Mouse (Mus musculus) forebrain, embryonic 11.5 days (tissue): ENCODE data around the gene Ppig. TPM values are rescaled to one million over a fixed set of nuclear protein-coding genes. Genes with fewer than 3 reads are reported as not detected.
"Not testable (repeated sequence)": the region's sequence is repeated elsewhere in the genome, so short reads cannot be mapped to it uniquely, and the experiment has no call there.

Experiments used
- ATAC-seq: fragments of 200-750 bp; cut with Nextera tagmentation; replicated peaks from 2 replicates; pipeline ENCODE4 v1.8.0; 2017; ENCODE audit warnings: moderate TSS enrichment; ENCODE audit not compliant: low FRiP score
- DNase-seq: peaks from one replicate; pipeline ENCODE4 v3.0.0-alpha.2; 2017; ENCODE audit warnings: low spot score
- H3K27ac ChIP-seq: fragments of 300-500 bp; sonication (generic); 2 replicates; pipeline ENCODE4 v1.5.1; 2014; ENCODE audit warnings: low read depth, low read length
- H3K27me3 ChIP-seq: fragments of 300-500 bp; sonication (generic); 2 replicates; pipeline ENCODE4 v1.6.1; 2014; ENCODE audit warnings: mild to moderate bottlenecking, low read length, mixed read lengths; ENCODE audit not compliant: control insufficient read depth, insufficient read depth
- H3K36me3 ChIP-seq: fragments of 300-500 bp; sonication (generic); 2 replicates; pipeline ENCODE4 v1.6.1; 2014; ENCODE audit warnings: mild to moderate bottlenecking, low read length, moderate library complexity, mixed read lengths; ENCODE audit not compliant: control insufficient read depth, insufficient read depth
- H3K4me1 ChIP-seq: fragments of 300-500 bp; sonication (generic); replicated peaks from 2 replicates; pipeline ENCODE4 v1.6.1; 2014; ENCODE audit warnings: low read length, mixed read lengths; ENCODE audit not compliant: control insufficient read depth, insufficient read depth
- H3K4me2 ChIP-seq: fragments of 300-500 bp; sonication (generic); 2 replicates; pipeline ENCODE4 v1.6.1; 2014; ENCODE audit warnings: low read depth, mild to moderate bottlenecking, low read length, moderate library complexity, mixed read lengths; ENCODE audit not compliant: severe bottlenecking
- H3K4me3 ChIP-seq: fragments of 300-500 bp; sonication (generic); 2 replicates; pipeline ENCODE4 v1.5.1; 2014; ENCODE audit warnings: low read depth, low read length
- H3K9ac ChIP-seq: fragments of 300-500 bp; sonication (generic); 2 replicates; pipeline ENCODE4 v1.6.1; 2014; ENCODE audit warnings: low read length
- H3K9me3 ChIP-seq: fragments of 300-500 bp; sonication (generic); 2 replicates; pipeline ENCODE4 v1.6.1; 2016; ENCODE audit warnings: low read length, mixed read lengths; ENCODE audit not compliant: control insufficient read depth
- WGBS: fragments of 180-500 bp; shearing (Covaris S2); extraction: QIAGEN DNeasy Blood & Tissue Kit; methylation state at CpG from one replicate; pipeline ENCODE4 v1.1.7; 2014; 5-methylcytosine and 5-hydroxymethylcytosine counted together
- polyA plus RNA-seq: library from polyadenylated mRNA; unstranded; fragments of >200 nt; fragmentation: Nextera tagmentation; extraction: Ambion mirVana; gene quantifications from 2 replicates; pipeline ENCODE4 v1.2.1, GENCODE M21; 2014

Gene Ppig
- polyA plus RNA-seq: 135 and 146 TPM in 2 replicates

GRCm38 (mm10) chr2:69722273-69722649 is at the start of gene Ppig:
Gene Ppig, plus strand, starts transcription at chr2:69722545.
- peak within 1 kb of the TSS; percentile 70 for H3K27ac ChIP-seq
- no peaks in the 10 kb centered on the region for H3K4me1 ChIP-seq
- 7% methylated on average over 12 of the region's 12 CpGs for WGBS
- no peaks in the 10 kb centered on the region for H3K27me3 ChIP-seq
- no peaks in the 10 kb centered on the region for H3K36me3 ChIP-seq
- peak within 1 kb of the TSS; percentile 90 for H3K9ac ChIP-seq
- H3K4me2 ChIP-seq: peak within 1 kb of the TSS; percentile 66
- ATAC-seq (peak; percentile 56), DNase-seq (no peak)
- H3K9me3 ChIP-seq: no peaks in the 10 kb centered on the region
- H3K4me3 ChIP-seq: peak within 1 kb of the TSS; percentile 91

- 81% methylated on average over 5 of the region's 5 CpGs for WGBS
- no peak overlapping the region for H3K4me3 ChIP-seq
- H3K4me2 ChIP-seq: no peak overlapping the region
- H3K9me3 ChIP-seq: no peaks in the 10 kb centered on the region
- H3K4me1 ChIP-seq: no peaks in the 10 kb centered on the region
- no peak for DNase-seq
- no peak overlapping the region for H3K9ac ChIP-seq
- no peaks in the 10 kb centered on the region for H3K27me3 ChIP-seq
- no peak overlapping the region for H3K27ac ChIP-seq
- no peak for ATAC-seq
- H3K36me3 ChIP-seq: no peaks in the 10 kb centered on the region
Observed at GRCm38 (mm10) chr2:69673723-69674122, 48.6 kb upstream of the Ppig start.

GRCm38 (mm10) chr2:69675266-69675665 is 47.1 kb upstream of the Ppig start:
- Histone ChIP-seq H3K4me2 (no peak overlapping the region), H3K36me3 (no peaks in the 10 kb centered on the region), H3K27me3 (no peaks in the 10 kb centered on the region), H3K9me3 (no peaks in the 10 kb centered on the region), H3K4me1 (no peaks in the 10 kb centered on the region), H3K4me3 (no peak overlapping the region), H3K9ac (no peak overlapping the region), H3K27ac (no peak overlapping the region)
- DNase-seq (no peak), ATAC-seq (no peak)
- 81% methylated on average over 9 of the region's 9 CpGs for WGBS

GRCm38 (mm10) chr2:69676713-69677112 is 45.6 kb upstream of the Ppig start:
- no peak for ATAC-seq
- Histone ChIP-seq H3K27ac (no peak overlapping the region), H3K9ac (no peak overlapping the region), H3K4me3 (no peak overlapping the region), H3K9me3 (no peaks in the 10 kb centered on the region), H3K36me3 (no peaks in the 10 kb centered on the region), H3K27me3 (no peaks in the 10 kb centered on the region), H3K4me1 (no peaks in the 10 kb centered on the region), H3K4me2 (no peak overlapping the region)
- 55% methylated on average over 2 of the region's 2 CpGs for WGBS
- no peak for DNase-seq

- DNase-seq, H3K4me2 ChIP-seq, H3K4me1 ChIP-seq, H3K9ac ChIP-seq, H3K27ac ChIP-seq, H3K27me3 ChIP-seq, ATAC-seq, H3K36me3 ChIP-seq, H3K9me3 ChIP-seq, H3K4me3 ChIP-seq: not testable (repeated sequence)
- WGBS: 80% methylated on average over 2 of the region's 2 CpGs
Observed at GRCm38 (mm10) chr2:69677215-69677614, 45.1 kb upstream of the Ppig start.

- ATAC-seq (no peak), DNase-seq (no peak)
- H3K9ac ChIP-seq: no peak overlapping the region
- no peaks in the 10 kb centered on the region for H3K36me3 ChIP-seq
- no peaks in the 10 kb centered on the region; the same call in 1 of the 2 replicates for H3K4me1 ChIP-seq
- H3K27ac ChIP-seq: no peak overlapping the region
- H3K27me3 ChIP-seq: no peaks in the 10 kb centered on the region
- no peak overlapping the region for H3K4me2 ChIP-seq
- no peaks in the 10 kb centered on the region for H3K9me3 ChIP-seq
- WGBS: 64% methylated on average over 6 of the region's 6 CpGs
- H3K4me3 ChIP-seq: no peak overlapping the region
Observed at GRCm38 (mm10) chr2:69679990-69680389, 42.4 kb upstream of the Ppig start.

- Histone ChIP-seq H3K27me3 (no peaks in the 10 kb centered on the region), H3K4me1 (no peaks in the 10 kb centered on the region; the same call in 1 of the 2 replicates), H3K27ac (no peak overlapping the region), H3K4me2 (no peak overlapping the region), H3K36me3 (no peaks in the 10 kb centered on the region), H3K4me3 (no peak overlapping the region), H3K9me3 (no peaks in the 10 kb centered on the region), H3K9ac (no peak overlapping the region)
- DNase-seq (no peak), ATAC-seq (no peak)
- WGBS: 95% methylated on average over 4 of the region's 4 CpGs
Observed at GRCm38 (mm10) chr2:69681931-69682330, 40.4 kb upstream of the Ppig start.

- ATAC-seq: peak; percentile 51; the same call in 1 of the 2 replicates
- no peaks in the 10 kb centered on the region for H3K36me3 ChIP-seq
Observed at GRCm38 (mm10) chr2:69683036-69683805, 39.1 kb upstream of the Ppig start.

GRCm38 (mm10) chr2:69684488-69684887 is 37.9 kb upstream of the Ppig start:
- Histone ChIP-seq H3K27me3 (no peaks in the 10 kb centered on the region), H3K4me2 (no peak overlapping the region), H3K9me3 (no peaks in the 10 kb centered on the region), H3K9ac (no peak overlapping the region), H3K36me3 (no peaks in the 10 kb centered on the region), H3K4me3 (no peak overlapping the region), H3K4me1 (no peaks in the 10 kb centered on the region; the same call in 1 of the 2 replicates), H3K27ac (no peak overlapping the region)
- ATAC-seq (no peak), DNase-seq (no peak)
- WGBS: 92% methylated on average over 3 of the region's 3 CpGs

More at GRCm38 (mm10) chr2:69683036-69683805, 39.1 kb upstream of the Ppig start:
- Histone ChIP-seq H3K27me3 (no peaks in the 10 kb centered on the region), H3K4me3 (no peak overlapping the region), H3K9me3 (no peaks in the 10 kb centered on the region), H3K27ac (no peak overlapping the region), H3K4me2 (no peak overlapping the region), H3K9ac (no peak overlapping the region), H3K4me1 (no peaks in the 10 kb centered on the region; the same call in 1 of the 2 replicates)
- no peak for DNase-seq
- WGBS: 28% methylated on average over 13 of the region's 13 CpGs
